Mouse (Mus musculus) MEL (cell line): ENCODE data around the gene Map4k1. TPM values are rescaled to one million over a fixed set of nuclear protein-coding genes. Genes with fewer than 3 reads are reported as not detected.

Experiments used
- DNase-seq: peaks from one replicate; pipeline ENCODE4 v3.0.0; 2011; ENCODE audit warnings: low read depth, low spot score
- H3K27ac ChIP-seq: 2 replicates; pipeline ENCODE4 v1.5.1; 2012; ENCODE audit warnings: low read depth, mild to moderate bottlenecking, control low read depth, low read length, moderate library complexity; ENCODE audit not compliant: control insufficient read depth
- H3K27me3 ChIP-seq, 2 experiments: fragments of 150-350 bp in 1 of 2; sonication (generic) in 1 of 2; 2 replicates each; pipeline ENCODE4 v1.6.1; 2012; ENCODE audit warnings: low read length in 2 of 2, mild to moderate bottlenecking in 2 of 2, improper control_type of control experiment in 1 of 2, moderate library complexity in 1 of 2; ENCODE audit not compliant: insufficient read depth in 2 of 2, control insufficient read depth in 1 of 2
- H3K36me3 ChIP-seq, 2 experiments: 2 replicates each; pipeline ENCODE4 v1.6.1; 2012 to 2014; ENCODE audit warnings: low read length in 2 of 2, improper control_type of control experiment in 1 of 2, inconsistent platforms in 1 of 2, mild to moderate bottlenecking in 1 of 2; ENCODE audit not compliant: insufficient read depth in 2 of 2, control insufficient read depth in 1 of 2
- H3K4me1 ChIP-seq, 2 experiments: fragments of 150-350 bp in 1 of 2; sonication (generic) in 1 of 2; 2 replicates each; pipeline ENCODE4 v1.6.1; 2012; ENCODE audit warnings: low read length in 2 of 2, improper control_type of control experiment in 1 of 2, mild to moderate bottlenecking in 1 of 2; ENCODE audit not compliant: insufficient read depth in 2 of 2, control insufficient read depth in 1 of 2
- H3K4me3 ChIP-seq, 2 experiments: fragments of 150-350 bp in 1 of 2; sonication (generic) in 1 of 2; 2 replicates each; pipeline ENCODE4 v1.5.1; 2012; ENCODE audit warnings: low read depth in 2 of 2, low read length in 2 of 2, mild to moderate bottlenecking in 2 of 2, moderate library complexity in 2 of 2, control low read depth in 1 of 2, improper control_type of control experiment in 1 of 2; ENCODE audit not compliant: control insufficient read depth in 1 of 2, insufficient read depth in 1 of 2
- H3K79me2 ChIP-seq: 2 replicates; pipeline ENCODE4 v1.6.1; 2012; ENCODE audit warnings: mild to moderate bottlenecking, low read length, moderate library complexity; ENCODE audit not compliant: control insufficient read depth, poor library complexity, insufficient read depth
- H3K9ac ChIP-seq: 2 replicates; pipeline ENCODE4 v1.6.1; 2012; ENCODE audit warnings: low read depth, mild to moderate bottlenecking, control low read depth, low read length, moderate library complexity; ENCODE audit not compliant: control insufficient read depth, poor library complexity, severe bottlenecking
- H3K9me3 ChIP-seq: fragments of 150-350 bp; sonication (generic); replicated peaks from 2 replicates; pipeline ENCODE4 v1.6.1; 2012; ENCODE audit warnings: mild to moderate bottlenecking, low read length, improper control_type of control experiment, moderate library complexity; ENCODE audit not compliant: insufficient read depth
- BHLHE40 ChIP-seq: IDR thresholded peaks from 2 replicates; pipeline ENCODE4 v1.6.1; 2012; ENCODE audit warnings: low read depth, mild to moderate bottlenecking, inconsistent platforms, low read length, improper control_type of control experiment, borderline replicate concordance
- CHD2 ChIP-seq: IDR thresholded peaks from 2 replicates; pipeline ENCODE4 v1.6.1; 2011; ENCODE audit warnings: low read length, improper control_type of control experiment
- CTCF ChIP-seq, 3 experiments: IDR thresholded peaks in 2 of 3; conservative IDR thresholded peaks in 1 of 3; 2 replicates each; pipeline ENCODE4 v1.5.1; 2011 to 2012; ENCODE audit warnings: low read length in 3 of 3, low read depth in 2 of 3, mild to moderate bottlenecking in 2 of 3, improper control_type of control experiment in 1 of 3, inconsistent platforms in 1 of 3, mixed read lengths in 1 of 3, moderate library complexity in 1 of 3; ENCODE audit not compliant: control insufficient read depth in 1 of 3, insufficient read depth in 1 of 3, poor library complexity in 1 of 3, severe bottlenecking in 1 of 3
- KAT2A ChIP-seq: conservative IDR thresholded peaks from 2 replicates; pipeline ENCODE4 v1.6.1; 2012; ENCODE audit warnings: low read depth, low read length, improper control_type of control experiment, inconsistent platforms
- MYC ChIP-seq: IDR thresholded peaks from 2 replicates; pipeline ENCODE4 v1.6.1; 2011; ENCODE audit warnings: low read depth, mild to moderate bottlenecking, low read length, improper control_type of control experiment, moderate library complexity
- POLR2A ChIP-seq, 2 experiments: IDR thresholded peaks; 2 replicates each; pipeline ENCODE4 v1.6.1; 2011 to 2012; ENCODE audit warnings: low read length in 2 of 2, mild to moderate bottlenecking in 2 of 2, control low read depth in 1 of 2, improper control_type of control experiment in 1 of 2, low read depth in 1 of 2, moderate library complexity in 1 of 2; ENCODE audit not compliant: control insufficient read depth in 1 of 2, insufficient read depth in 1 of 2, poor library complexity in 1 of 2
- RAD21 ChIP-seq: IDR thresholded peaks from 2 replicates; pipeline ENCODE4 v1.6.1; 2011; ENCODE audit warnings: mild to moderate bottlenecking, low read depth, low read length, improper control_type of control experiment
- RCOR1 ChIP-seq: IDR thresholded peaks from 2 replicates; pipeline ENCODE4 v1.6.1; 2012; ENCODE audit warnings: low read depth, mild to moderate bottlenecking, inconsistent platforms, low read length, improper control_type of control experiment
- SIN3A ChIP-seq: IDR thresholded peaks from 2 replicates; pipeline ENCODE4 v1.6.1; 2012; ENCODE audit warnings: low read length, improper control_type of control experiment, inconsistent platforms
- SMC3 ChIP-seq: IDR thresholded peaks from 2 replicates; pipeline ENCODE4 v1.6.1; 2011; ENCODE audit warnings: low read depth, low read length, improper control_type of control experiment
- UBTF ChIP-seq: IDR thresholded peaks from 2 replicates; pipeline ENCODE4 v1.6.1; 2012; ENCODE audit warnings: low read depth, mild to moderate bottlenecking, inconsistent platforms, low read length, improper control_type of control experiment, moderate library complexity, borderline replicate concordance; ENCODE audit not compliant: insufficient read depth
- USF2 ChIP-seq, 2 experiments: IDR thresholded peaks; 2 replicates each; pipeline ENCODE4 v1.6.1; 2011 to 2012; ENCODE audit warnings: improper control_type of control experiment in 2 of 2, low read length in 2 of 2, borderline replicate concordance in 1 of 2, inconsistent platforms in 1 of 2, low read depth in 1 of 2, mild to moderate bottlenecking in 1 of 2; ENCODE audit not compliant: insufficient read depth in 1 of 2
- ZC3H11A ChIP-seq: IDR thresholded peaks from 2 replicates; pipeline ENCODE4 v1.6.1; 2012; ENCODE audit warnings: low read depth, mild to moderate bottlenecking, inconsistent platforms, low read length, improper control_type of control experiment
- ZKSCAN1 ChIP-seq: IDR thresholded peaks from 2 replicates; pipeline ENCODE4 v1.6.1; 2012; ENCODE audit warnings: low read depth, mild to moderate bottlenecking, inconsistent platforms, low read length, improper control_type of control experiment, moderate library complexity
- polyA plus RNA-seq, 2 experiments: library from polyadenylated mRNA; stranded (reverse) in 1 of 2; unstranded in 1 of 2; fragments of >175 nt in 1 of 2; fragments of >200 nt in 1 of 2; gene quantifications; 2 replicates each; pipeline versions ENCODE4 v1.2.1 to v1.2.4; 2012; ENCODE audit warnings: low replicate concordance in 2 of 2, low read depth in 1 of 2; ENCODE audit not compliant: insufficient read length in 2 of 2, insufficient read depth in 1 of 2, missing spikeins in 1 of 2
- total RNA-seq: library from RNA; depleted of rRNA; stranded (reverse); fragments of 300-350 nt; gene quantifications from 2 replicates; pipeline ENCODE4 v1.2.3, GENCODE M21; 2012

Gene Map4k1
- total and polyA plus RNA-seq, 3 experiments: 17.3 to 50.8 TPM; not detected in 1

- DNase-seq: peak; percentile 41
- no peaks in the 10 kb centered on the region for H3K79me2 ChIP-seq
- H3K4me1 ChIP-seq: no peaks in the 10 kb centered on the region
- H3K27me3 ChIP-seq: no peaks in the 10 kb centered on the region
- H3K9me3 ChIP-seq: no peaks in the 10 kb centered on the region
- TF ChIP-seq SMC3 (peak; percentile 38), RAD21 (peak; percentile 52), CTCF (IDR thresholded peaks at IDR 0.05 in 2 of 3, conservative IDR thresholded peaks at IDR 0.05 in 1 of 3; ENCODE audit: control insufficient read depth in 1 of 3, insufficient read depth in 1 of 3, low read depth in 2 of 3, low read length in 3 of 3, poor library complexity in 1 of 3, severe bottlenecking in 1 of 3) (peak; percentile 37 to 63 (median 62)), BHLHE40 (no peak)
- no peaks in the 10 kb centered on the region for H3K36me3 ChIP-seq
- no peak overlapping the region for H3K4me3 ChIP-seq
- H3K9ac ChIP-seq: no peak overlapping the region
- H3K27ac ChIP-seq: no peak overlapping the region
Observed at GRCm38 (mm10) chr7:29048070-29048469, 66.2 kb downstream of the Map4k1 start.

GRCm38 (mm10) chr7:29048615-29049014 is 66.8 kb downstream of the Map4k1 start:
- H3K79me2 ChIP-seq: no peaks in the 10 kb centered on the region

GRCm38 (mm10) chr7:29050797-29051196 is 68.9 kb downstream of the Map4k1 start:
- peak; percentile 49; the same call in 1 of the 2 replicates for TF ChIP-seq MYC
- TF ChIP-seq ZC3H11A: peak; percentile 82
- no peak for TF ChIP-seq UBTF
- 0 out of 2 replicates have a peak, but pooled peaks have one; percentile 31 for TF ChIP-seq SIN3A
- peak; percentile 94 for TF ChIP-seq RAD21
- TF ChIP-seq USF2 (IDR thresholded peaks at IDR 0.05; ENCODE audit: borderline replicate concordance in 1 of 2, insufficient read depth in 1 of 2, low read depth in 1 of 2, low read length in 2 of 2): no peak
- no peak for TF ChIP-seq KAT2A
- TF ChIP-seq CTCF (IDR thresholded peaks at IDR 0.05 in 2 of 3, conservative IDR thresholded peaks at IDR 0.05 in 1 of 3; ENCODE audit: control insufficient read depth in 1 of 3, insufficient read depth in 1 of 3, low read depth in 2 of 3, low read length in 3 of 3, poor library complexity in 1 of 3, severe bottlenecking in 1 of 3): peak; percentile 37 to 91 (median 91)
- TF ChIP-seq ZKSCAN1: no peak
- TF ChIP-seq SMC3: peak; percentile 86
- H3K27me3 ChIP-seq: no peaks in the 10 kb centered on the region
- DNase-seq: peak; percentile 75

More at GRCm38 (mm10) chr7:29048615-29049014, 66.8 kb downstream of the Map4k1 start:
- no peaks in the 10 kb centered on the region for H3K9me3 ChIP-seq
- H3K36me3 ChIP-seq: no peaks in the 10 kb centered on the region
- H3K4me1 ChIP-seq: no peaks in the 10 kb centered on the region
- no peak overlapping the region for H3K4me3 ChIP-seq
- DNase-seq: peak; percentile 19
- H3K9ac ChIP-seq: no peak overlapping the region
- no peaks in the 10 kb centered on the region for H3K27me3 ChIP-seq
- peak in 1 of 3 experiments; percentile 19; a peak in 1 of 6 replicates for TF ChIP-seq CTCF (IDR thresholded peaks at IDR 0.05 in 2 of 3, conservative IDR thresholded peaks at IDR 0.05 in 1 of 3; ENCODE audit: control insufficient read depth in 1 of 3, insufficient read depth in 1 of 3, low read depth in 2 of 3, low read length in 3 of 3, poor library complexity in 1 of 3, severe bottlenecking in 1 of 3)
- no peak for TF ChIP-seq RCOR1
- no peak for TF ChIP-seq POLR2A (IDR thresholded peaks at IDR 0.05; ENCODE audit: control insufficient read depth in 1 of 2, insufficient read depth in 1 of 2, low read depth in 1 of 2, low read length in 2 of 2, poor library complexity in 1 of 2)
- no peak for TF ChIP-seq CHD2
- no peak overlapping the region for H3K27ac ChIP-seq

More at GRCm38 (mm10) chr7:29050797-29051196, 68.9 kb downstream of the Map4k1 start:
- Histone ChIP-seq H3K4me1 (no peaks in the 10 kb centered on the region), H3K9ac (no peak overlapping the region), H3K4me3 (no peak overlapping the region), H3K9me3 (no peaks in the 10 kb centered on the region), H3K79me2 (no peaks in the 10 kb centered on the region), H3K36me3 (no peaks in the 10 kb centered on the region), H3K27ac (no peak overlapping the region)
